Mouse (Mus musculus) A20 (cell line): Measurements from ENCODE around the gene Gsn.

Experiments used
- DNase-seq: peaks from one replicate; pipeline ENCODE4 v3.0.0-alpha.2; 2011; ENCODE audit warnings: low read depth, low spot score

Gsn gene

DNA sequence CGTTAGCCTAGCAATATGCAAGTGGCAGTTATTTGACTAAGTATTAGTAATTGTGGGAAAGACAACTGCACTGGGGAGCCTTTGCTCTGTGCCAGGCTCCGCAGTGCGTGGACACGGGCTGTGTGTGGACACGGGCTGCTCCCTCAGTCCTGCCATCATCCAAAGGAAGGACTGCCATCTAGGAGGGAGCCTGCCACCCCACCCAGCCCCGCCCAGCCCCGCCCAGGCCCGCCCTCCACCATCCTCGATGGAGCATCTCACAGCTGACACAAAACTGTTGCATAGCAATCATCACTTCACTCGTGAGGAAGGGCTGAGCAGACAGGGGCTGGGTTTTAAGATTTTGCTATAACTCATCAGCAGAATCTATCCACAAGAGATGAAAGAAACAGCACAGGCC, 69.8 kb downstream of the Gsn start:
- no peak for DNase-seq

DNA sequence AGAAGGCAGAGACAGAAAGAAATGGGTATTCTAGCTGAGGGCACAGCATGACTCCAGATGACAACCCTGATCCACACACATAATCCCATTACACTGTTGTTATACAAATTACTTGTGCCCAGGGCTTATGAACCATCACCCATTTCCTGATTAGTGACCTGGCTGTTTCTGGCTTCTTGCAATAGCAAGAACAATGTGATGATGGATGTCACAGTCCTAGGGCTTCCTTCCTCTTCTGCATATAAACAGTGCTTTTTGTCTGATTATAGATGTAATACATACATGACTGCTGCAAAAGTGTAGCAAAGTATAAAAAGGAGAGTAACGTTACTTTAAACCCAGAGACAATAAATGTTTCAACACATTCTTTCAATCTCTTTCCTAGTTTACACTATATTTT, 70.8 kb downstream of the Gsn start:
- DNase-seq: no peak

DNA sequence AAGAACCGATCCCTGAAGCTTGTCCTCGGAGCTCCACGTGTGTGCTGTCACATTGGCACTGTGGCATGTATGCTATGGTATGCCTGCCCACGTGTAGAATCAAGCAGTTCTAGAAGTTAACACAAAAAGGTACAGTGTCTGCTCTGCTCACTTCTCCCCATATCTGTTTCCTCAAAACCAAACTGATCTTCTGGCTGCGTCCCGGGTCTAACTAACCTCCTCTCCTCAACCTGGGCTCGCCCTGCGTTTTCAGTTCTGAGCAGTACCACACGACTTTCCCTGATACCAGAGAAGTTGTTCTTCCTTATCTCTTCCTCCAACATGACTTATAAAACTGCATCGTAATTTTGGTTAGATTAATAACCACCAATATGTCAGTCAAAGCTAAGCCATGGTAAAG, 71.4 kb downstream of the Gsn start:
- DNase-seq: no peak

DNA sequence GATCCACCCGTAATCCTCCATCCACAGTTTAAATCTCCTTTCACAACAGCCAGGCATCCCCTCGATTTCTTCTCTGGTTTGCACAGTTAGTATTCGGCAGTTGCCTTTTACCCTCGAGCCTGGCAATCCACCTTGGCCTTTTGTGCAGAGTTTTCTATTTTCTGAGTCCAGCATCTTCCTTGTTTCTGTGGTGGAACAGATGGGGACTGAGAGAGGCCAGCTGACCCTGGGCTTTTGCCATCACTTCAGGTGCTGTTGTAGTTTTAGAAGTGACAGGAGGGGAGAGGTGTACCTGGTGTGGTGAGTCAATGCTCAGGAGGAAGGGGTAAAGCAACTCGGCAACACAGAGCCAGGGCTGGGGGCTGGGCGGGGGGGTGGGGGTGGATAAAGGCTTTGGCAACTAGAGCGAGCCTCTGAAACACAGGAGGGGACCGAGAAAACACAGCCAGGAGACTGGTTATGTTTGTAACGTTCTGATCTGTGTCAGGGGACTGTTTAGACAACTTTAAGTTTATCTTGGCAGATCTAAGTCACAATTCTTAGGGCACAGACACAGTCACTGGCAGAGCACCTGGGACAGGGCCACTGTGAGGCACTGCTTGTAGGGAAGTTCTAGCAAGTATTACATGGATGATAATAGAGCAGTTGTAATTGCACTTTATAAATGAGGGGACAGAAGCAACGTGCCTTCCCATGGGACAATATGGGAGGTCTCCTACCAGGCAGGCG, 72.0 kb downstream of the Gsn start:
- no peak for DNase-seq

DNA sequence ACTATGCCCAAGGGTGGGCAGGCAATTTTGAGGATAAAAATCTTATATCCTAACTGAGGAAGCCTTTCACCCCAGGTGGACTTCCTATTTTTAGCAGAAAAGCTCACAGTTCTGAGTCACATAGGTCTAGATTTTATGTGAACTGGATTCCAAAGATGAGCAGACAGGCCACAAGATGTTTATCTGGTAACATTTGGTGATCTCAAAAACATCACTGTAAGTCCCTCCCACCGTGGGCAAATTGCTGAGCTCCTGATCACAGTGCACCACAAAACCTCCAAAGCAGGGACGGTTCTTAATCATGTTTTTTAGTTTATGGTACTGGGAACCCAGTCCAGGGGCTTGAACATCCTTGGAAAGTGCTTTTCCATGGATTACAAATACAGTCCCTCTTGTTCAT, 72.9 kb downstream of the Gsn start:
- DNase-seq: no peak

DNA sequence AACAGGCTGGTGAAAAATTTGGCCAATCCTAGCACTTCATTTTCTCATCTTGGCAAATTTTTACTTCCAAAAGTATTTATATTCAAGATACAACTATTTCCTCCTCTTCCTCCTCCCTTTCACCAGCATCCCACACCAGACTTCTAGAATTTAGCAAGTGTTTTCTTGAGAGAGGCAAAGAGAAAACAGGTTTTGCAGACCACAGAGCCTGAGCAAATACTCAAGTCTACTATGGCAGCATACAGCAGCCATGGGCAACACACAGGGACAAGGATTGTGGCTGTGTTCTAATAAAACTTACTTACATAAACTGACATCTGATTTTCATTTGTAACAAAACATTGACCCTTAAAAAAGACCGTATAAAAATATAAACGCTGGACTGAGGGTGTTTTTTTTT, 75.0 kb downstream of the Gsn start:
- no peak for DNase-seq

DNA sequence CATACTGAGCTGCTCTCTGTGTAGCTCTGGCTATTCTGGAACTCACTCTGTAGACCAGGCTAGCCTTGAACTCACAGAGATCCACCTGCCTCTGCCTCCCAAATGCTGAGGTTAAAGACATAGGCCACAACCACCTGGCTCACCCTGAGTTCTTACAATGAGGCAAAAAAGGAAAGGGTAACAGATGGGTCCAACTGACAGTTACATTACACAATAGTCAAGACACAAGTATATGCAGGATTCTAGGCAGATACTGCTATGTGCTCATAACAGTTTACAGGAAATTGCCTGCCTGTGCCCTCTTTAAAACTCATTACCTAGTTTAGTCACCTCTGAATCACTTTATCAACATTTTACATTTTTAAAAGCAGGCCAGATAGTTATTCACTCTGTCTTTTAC, 77.5 kb downstream of the Gsn start:
- DNase-seq: no peak

DNA sequence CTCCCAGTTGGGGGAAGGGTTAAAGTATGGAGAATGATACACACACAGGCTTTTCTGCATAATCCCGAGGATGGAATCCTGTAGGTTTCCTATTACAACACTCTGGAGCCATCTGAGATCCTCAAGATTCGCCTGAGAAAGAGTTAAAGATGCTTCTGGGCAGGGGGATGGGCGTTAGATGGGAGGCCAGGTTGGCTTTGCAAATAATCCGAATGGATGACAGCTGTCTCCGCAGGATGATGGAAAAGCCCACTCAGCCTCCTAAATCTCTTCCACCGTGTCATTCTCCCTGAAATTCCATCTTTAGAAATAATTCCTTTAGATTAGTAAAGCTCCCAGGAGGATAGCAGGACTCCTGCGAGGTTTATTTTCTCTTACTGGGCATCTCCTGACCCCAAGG, 79.4 kb downstream of the Gsn start:
- no peak for DNase-seq

DNA sequence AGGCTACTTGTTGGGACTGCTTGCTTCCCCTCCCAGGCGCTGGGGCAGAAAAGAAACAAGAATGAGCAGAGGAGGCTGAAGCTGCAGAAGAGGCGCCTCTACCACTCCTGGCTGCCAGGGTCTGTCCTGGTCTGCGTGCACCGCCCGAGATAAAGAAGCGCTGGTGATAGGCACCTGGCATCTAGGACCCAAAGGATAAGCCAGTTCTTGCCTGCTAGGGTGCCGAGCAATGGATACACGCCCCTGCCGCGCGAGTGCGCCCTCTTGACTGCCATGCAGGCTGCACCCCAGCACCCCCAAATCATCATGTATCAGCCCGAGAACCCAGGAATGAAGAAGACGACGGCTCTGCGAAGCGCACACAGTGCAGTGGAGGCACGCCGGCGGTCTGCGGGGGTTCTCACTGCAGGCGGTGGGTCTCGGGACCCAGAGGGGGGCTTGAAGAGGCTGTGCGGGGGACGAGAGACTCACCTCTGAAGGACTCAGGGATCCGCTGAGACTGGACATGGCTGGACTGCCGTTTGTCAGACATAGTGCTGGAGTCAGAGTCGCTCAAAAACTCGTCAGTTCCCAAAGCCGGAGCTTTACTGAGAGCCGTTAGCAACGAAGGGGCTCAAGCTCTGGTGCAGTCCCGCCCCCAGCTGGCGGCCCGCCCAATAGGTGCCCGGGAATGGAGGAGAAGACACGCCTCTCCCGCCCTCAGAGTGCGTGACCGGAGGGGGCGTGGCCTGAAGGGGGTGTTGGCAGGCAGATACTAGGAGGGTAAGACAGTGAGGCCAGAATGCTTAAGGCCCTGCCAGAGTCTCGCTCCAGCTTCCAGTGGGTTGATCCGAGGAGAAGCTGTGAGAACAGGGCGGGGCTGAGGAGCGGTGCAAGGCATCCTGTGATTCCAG, 80.5 kb downstream of the Gsn start, which contains the start of gene Stom:
Stom (minus strand) TSS at position 589 of the 893 bp plus-strand sequence.
- DNase-seq: peak; percentile 97

DNA sequence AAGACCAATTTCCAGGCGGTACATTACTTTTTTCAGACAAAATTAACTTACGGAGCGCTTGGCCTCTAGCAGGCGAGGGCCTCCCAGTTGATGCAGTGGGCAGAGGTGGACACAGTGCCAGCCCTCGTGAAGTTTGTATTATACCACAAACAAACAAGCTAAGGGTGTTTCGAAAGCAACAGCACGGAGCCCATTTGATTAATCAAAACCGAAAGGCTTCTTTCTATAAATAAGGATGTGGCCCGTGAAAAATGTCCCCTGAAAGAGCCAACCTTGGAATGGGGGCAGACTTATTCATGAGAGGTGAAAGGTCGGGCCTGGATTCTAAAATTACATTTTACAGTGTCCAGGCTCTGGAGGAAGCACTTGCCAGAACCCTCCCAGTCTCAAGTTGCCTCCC, 81.2 kb downstream of the Gsn start:
- no peak for DNase-seq

DNA sequence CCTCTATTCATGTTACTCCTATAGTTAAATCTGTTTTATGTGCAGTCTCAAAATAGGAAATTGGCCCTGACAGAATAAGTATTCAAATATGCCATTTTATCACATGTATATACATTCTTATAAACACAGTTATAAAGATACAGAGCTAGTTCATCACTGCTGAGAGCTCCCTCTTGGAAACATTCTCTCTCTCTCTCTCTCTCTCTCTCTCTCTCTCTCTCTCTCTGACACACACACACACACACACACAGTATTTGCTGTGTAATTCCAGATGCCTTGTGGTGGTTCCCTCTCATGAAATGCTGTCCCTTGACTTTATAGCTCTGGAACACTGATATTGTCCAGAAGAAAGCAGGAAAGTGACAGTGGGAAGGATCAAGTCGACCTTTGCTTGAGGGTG, 81.9 kb downstream of the Gsn start:
- DNase-seq: no peak

DNA sequence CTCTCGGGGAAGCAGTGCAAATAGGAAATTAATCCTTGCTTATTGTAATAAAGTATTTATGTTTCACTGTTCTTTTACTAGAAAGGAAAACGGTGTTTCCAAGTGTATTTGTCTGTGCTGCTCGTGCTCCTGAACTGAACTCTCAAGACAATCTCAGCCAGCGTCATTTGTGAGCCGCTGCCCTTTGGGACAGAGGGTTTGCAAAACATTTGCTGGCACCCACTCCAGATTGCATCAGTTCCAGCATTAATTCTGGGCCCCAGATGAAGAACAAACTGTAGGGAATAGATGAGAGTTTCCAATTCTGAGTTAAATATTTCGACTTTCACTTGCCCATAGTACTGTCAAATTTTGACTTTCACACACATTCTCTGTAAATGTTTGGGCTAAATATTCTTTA, 82.5 kb downstream of the Gsn start:
- DNase-seq: no peak

DNA sequence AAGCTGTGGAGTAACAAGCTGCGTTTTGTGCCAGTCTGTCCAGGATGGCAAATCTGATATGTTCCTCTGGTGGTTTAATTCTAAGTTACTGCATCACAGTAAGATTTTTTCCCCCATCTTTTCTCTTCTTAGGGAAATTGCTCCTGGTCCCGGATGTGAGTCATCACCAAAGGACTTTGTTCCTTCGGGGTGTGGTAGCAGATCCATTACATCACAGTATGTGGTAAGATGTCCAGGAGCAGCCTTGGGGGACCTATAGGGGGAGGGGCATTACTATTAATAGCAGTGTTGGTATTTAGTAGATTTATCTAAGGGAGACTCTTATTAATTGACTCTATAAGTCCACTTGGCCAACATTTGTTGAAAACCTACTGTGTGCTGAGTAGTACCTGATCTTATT, 86.4 kb downstream of the Gsn start:
- DNase-seq: no peak

DNA sequence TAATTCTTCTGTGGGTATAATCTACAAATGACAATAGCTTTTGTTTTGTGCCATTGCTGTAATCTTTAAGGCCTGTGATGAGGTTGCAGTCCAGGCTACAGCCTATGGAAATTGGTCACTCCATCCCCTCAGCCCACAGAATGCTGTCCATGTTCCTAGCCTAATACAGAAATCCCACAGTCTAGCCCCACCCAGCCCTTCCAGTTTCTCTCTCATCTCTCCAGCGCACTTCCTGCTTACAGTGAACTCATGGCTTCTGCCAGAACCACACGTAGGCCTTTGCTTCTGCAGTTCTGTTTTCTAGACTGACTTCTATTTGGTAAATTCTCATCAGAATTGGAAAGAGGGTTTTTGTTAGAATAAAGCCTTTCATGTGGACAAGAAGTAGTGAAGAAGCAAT, 89.8 kb downstream of the Gsn start:
- no peak for DNase-seq

DNA sequence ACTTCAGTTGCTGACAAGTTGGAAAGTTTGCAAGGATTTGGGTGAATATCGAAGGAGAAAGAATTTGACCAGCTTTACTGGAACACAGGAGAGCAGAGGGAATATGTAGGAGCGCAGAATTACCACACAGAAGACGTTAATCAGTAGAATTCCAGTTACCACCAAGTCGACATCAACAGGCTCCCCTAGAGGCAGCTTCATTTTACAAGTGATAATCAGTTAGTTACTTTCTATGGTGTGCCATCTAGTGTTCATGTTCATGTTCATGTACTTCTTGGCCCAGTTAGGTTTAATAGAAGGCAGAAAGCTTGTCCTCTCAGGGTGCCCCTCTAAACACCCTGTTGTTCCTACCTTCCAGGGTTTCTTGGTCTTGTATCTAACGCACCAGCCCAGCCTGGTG, 93.0 kb downstream of the Gsn start:
- DNase-seq: peak; percentile 63
